Comparison of ENCODE assay signal across 13 mouse cellular contexts in genomic region chr2:158689060-158689459, GRCm38 (mm10). TPM values are rescaled to one million over a fixed set of nuclear protein-coding genes. Genes with fewer than 3 reads are reported as not detected.
DNase-seq lines count a peak whose midpoint lies in the region; ATAC-seq and TF ChIP-seq lines count a peak whose summit lies in the region.
"Had no signal": no experiment of that assay in that cellular context is flagged by ENCODE, and none has a peak within 500 bp of the region (broad histone marks: within the 10 kb centered on the region; RNA-seq: fewer than 3 reads in every experiment).

No protein-coding gene starts in this region.

- H3K4me3 ChIP-seq in hindbrain, embryonic 13.5 days, result no peak overlapping the region
- H3K4me3 ChIP-seq in hindbrain, embryonic 16.5 days (ENCODE audit: low read length), result no peak overlapping the region
- no peak overlapping the region for H3K4me3 ChIP-seq in lung, embryonic 15.5 days
- H3K4me3 ChIP-seq in lung, adult 2 months (replicated peaks; ENCODE audit: extremely low read depth, low read depth, low read length), result no peak overlapping the region
- no peak overlapping the region for H3K4me3 ChIP-seq in cortical plate, adult 2 months (ENCODE audit: insufficient read depth, low read length)
- H3K4me3 ChIP-seq in limb, embryonic 12.5 days (replicated peaks), result no peak overlapping the region
- H3K4me3 ChIP-seq: midbrain, embryonic 15.5 days; neural tube, embryonic 15.5 days had no signal

- no peak for ATAC-seq in hindbrain, embryonic 13.5 days (ENCODE audit: low FRiP score)
- ATAC-seq in hindbrain, embryonic 16.5 days, result no peak
- 0 out of 2 replicates have a peak, but pooled peaks have one; percentile 17 for ATAC-seq in lung, embryonic 15.5 days (ENCODE audit: borderline replicate concordance, extremely low read depth, low FRiP score, low TSS enrichment)
- 0 out of 2 replicates have a peak, but pooled peaks have one; percentile 46 for ATAC-seq in limb, embryonic 12.5 days (ENCODE audit: insufficient number of reproducible peaks, insufficient read depth, low FRiP score, low TSS enrichment, low read depth)
- ATAC-seq: midbrain, embryonic 15.5 days had no signal

- no peaks in the 10 kb centered on the region for H3K27me3 ChIP-seq in hindbrain, embryonic 13.5 days
- H3K27me3 ChIP-seq in hindbrain, embryonic 16.5 days (replicated peaks; ENCODE audit: control insufficient read depth, insufficient read depth, low read length), result no peaks in the 10 kb centered on the region
- H3K27me3 ChIP-seq in lung, embryonic 15.5 days, result no peaks in the 10 kb centered on the region
- H3K27me3 ChIP-seq in limb, embryonic 12.5 days, result no peaks in the 10 kb centered on the region
- H3K27me3 ChIP-seq: midbrain, embryonic 15.5 days; neural tube, embryonic 15.5 days had no signal

- no peak for DNase-seq in lung, adult 2 months
- no peak for DNase-seq in right cerebral cortex, postnatal 36 days (ENCODE audit: low spot score in 2 of 2)
- no peak for DNase-seq in retina, embryonic 14.5 days (ENCODE audit: low spot score)
- DNase-seq: adrenal gland, postnatal 10 days; right cerebral cortex, postnatal 14 days had no signal

- H3K9me3 ChIP-seq in hindbrain, embryonic 13.5 days, result no peaks in the 10 kb centered on the region
- no peaks in the 10 kb centered on the region for H3K9me3 ChIP-seq in hindbrain, embryonic 16.5 days (ENCODE audit: control insufficient read depth, low read length)
- no peaks in the 10 kb centered on the region for H3K9me3 ChIP-seq in lung, embryonic 15.5 days
- H3K9me3 ChIP-seq in limb, embryonic 12.5 days, result no peaks in the 10 kb centered on the region
- H3K9me3 ChIP-seq: midbrain, embryonic 15.5 days; neural tube, embryonic 15.5 days had no signal

- H3K27ac ChIP-seq in hindbrain, embryonic 13.5 days, result peak overlapping the region; percentile 18; the same call in 1 of the 2 replicates
- H3K27ac ChIP-seq in hindbrain, embryonic 16.5 days (ENCODE audit: low read depth, low read length), result no peak overlapping the region
- H3K27ac ChIP-seq in lung, embryonic 15.5 days, result peak overlapping the region; percentile 55
- H3K27ac ChIP-seq in cortical plate, adult 2 months (ENCODE audit: insufficient read depth, low read length), result peak overlapping the region; percentile 81
- H3K27ac ChIP-seq in limb, embryonic 12.5 days, result no peak overlapping the region
- H3K27ac ChIP-seq: liver, embryonic 14.5 days; neural tube, embryonic 15.5 days had no signal

- no peak overlapping the region for H3K9ac ChIP-seq in hindbrain, embryonic 13.5 days
- H3K9ac ChIP-seq in hindbrain, embryonic 16.5 days (ENCODE audit: low read depth, low read length), result no peak overlapping the region
- H3K9ac ChIP-seq in lung, embryonic 15.5 days, result no peak overlapping the region
- H3K9ac ChIP-seq in limb, embryonic 12.5 days (replicated peaks), result 0 out of 2 replicates have a peak overlapping the region, but pooled peaks have one; percentile 1
- H3K9ac ChIP-seq: liver, embryonic 14.5 days; midbrain, embryonic 15.5 days; neural tube, embryonic 15.5 days had no signal

- 89% methylated on average over 5 of the region's 5 CpGs for WGBS in hindbrain, embryonic 13.5 days
- WGBS in hindbrain, embryonic 16.5 days, result 90% methylated on average over 5 of the region's 5 CpGs
- WGBS in lung, embryonic 15.5 days, result 69% methylated on average over 5 of the region's 5 CpGs
- 63% methylated on average over 5 of the region's 5 CpGs for WGBS in lung, adult 2 months
- WGBS in limb, embryonic 12.5 days, result 87% methylated on average over 5 of the region's 5 CpGs

- H3K4me2 ChIP-seq in hindbrain, embryonic 13.5 days, result no peak overlapping the region
- no peak overlapping the region for H3K4me2 ChIP-seq in hindbrain, embryonic 16.5 days (ENCODE audit: low read length)
- no peak overlapping the region for H3K4me2 ChIP-seq in lung, embryonic 15.5 days
- H3K4me2 ChIP-seq in limb, embryonic 12.5 days, result no peak overlapping the region
- H3K4me2 ChIP-seq: midbrain, embryonic 15.5 days; neural tube, embryonic 15.5 days had no signal

- TF ChIP-seq CTCF in lung, adult 2 months (IDR thresholded peaks at IDR 0.05; ENCODE audit: insufficient read depth, low read length), result no peak
- TF ChIP-seq CTCF in cortical plate, adult 2 months (IDR thresholded peaks at IDR 0.05; ENCODE audit: extremely low read depth, insufficient read depth, low read length), result no peak

- no peaks in the 10 kb centered on the region for H3K36me3 ChIP-seq in hindbrain, embryonic 13.5 days
- H3K36me3 ChIP-seq in hindbrain, embryonic 16.5 days (ENCODE audit: control insufficient read depth, insufficient read depth, low read length), result no peaks in the 10 kb centered on the region
- no peaks in the 10 kb centered on the region for H3K36me3 ChIP-seq in lung, embryonic 15.5 days
- no peaks in the 10 kb centered on the region for H3K36me3 ChIP-seq in limb, embryonic 12.5 days
- H3K36me3 ChIP-seq: midbrain, embryonic 15.5 days; neural tube, embryonic 15.5 days had no signal

- no peak for TF ChIP-seq POLR2A in lung, adult 2 months (IDR thresholded peaks at IDR 0.05; ENCODE audit: borderline replicate concordance, extremely low read depth, low read depth, low read length)
- no peak for TF ChIP-seq POLR2A in cortical plate, adult 2 months (IDR thresholded peaks at IDR 0.05; ENCODE audit: extremely low read depth, insufficient read depth, low read length)

- peaks cover 21% of the 10 kb centered on the region for H3K4me1 ChIP-seq in hindbrain, embryonic 13.5 days (replicated peaks)
- H3K4me1 ChIP-seq in hindbrain, embryonic 16.5 days (ENCODE audit: control insufficient read depth, insufficient read depth, low read depth, low read length), result peaks cover 18% of the 10 kb centered on the region
- peaks cover 21% of the 10 kb centered on the region for H3K4me1 ChIP-seq in lung, embryonic 15.5 days
- peaks cover 37% of the 10 kb centered on the region for H3K4me1 ChIP-seq in lung, adult 2 months (ENCODE audit: control insufficient read depth, insufficient read depth, low read length)
- H3K4me1 ChIP-seq in cortical plate, adult 2 months (ENCODE audit: control insufficient read depth, insufficient read depth, low read length), result peaks cover 34% of the 10 kb centered on the region
- peaks cover 21% of the 10 kb centered on the region for H3K4me1 ChIP-seq in limb, embryonic 12.5 days (replicated peaks)

RNA-seq across cellular contexts. Expression of gene Ppp1r16b, which starts 23.9 kb away (rescaled TPM):
- polyA plus RNA-seq in hindbrain, embryonic 13.5 days (2015; fragmentation: Nextera tagmentation; extraction: Ambion mirVana), result 8.0 and 8.5 TPM in 2 replicates
- polyA plus RNA-seq in hindbrain, embryonic 16.5 days (2015; fragmentation: Nextera tagmentation; extraction: Ambion mirVana), result 26.4 and 27.2 TPM in 2 replicates
- 16.7 and 20.2 TPM in 2 replicates for polyA plus RNA-seq in lung, embryonic 15.5 days (2015; fragmentation: Nextera tagmentation; extraction: Ambion mirVana)
- 31.6 and 43.5 TPM in 2 replicates for polyA plus RNA-seq in lung, adult 2 months (2012; rRNA removed)
- polyA plus RNA-seq in cortical plate, adult 2 months (2012; rRNA removed), result 51.5 and 55.4 TPM in 2 replicates
- 3.3 TPM in 2 replicates for polyA plus RNA-seq in limb, embryonic 12.5 days (2016; fragmentation: Nextera tagmentation; extraction: Ambion mirVana)

Comparison
In these comparisons a context has a peak if more than half of its experiments do, and no peak if none do; other contexts are left out.
1. H3K27ac ChIP-seq: peak in hindbrain, embryonic 13.5 days (single experiment), lung, embryonic 15.5 days (single experiment) and cortical plate, adult 2 months (single experiment); none in hindbrain, embryonic 16.5 days (single experiment) and limb, embryonic 12.5 days (single experiment).
2. ATAC-seq: peak in lung, embryonic 15.5 days (single experiment) and limb, embryonic 12.5 days (single experiment); none in hindbrain, embryonic 13.5 days (single experiment) and hindbrain, embryonic 16.5 days (single experiment).